Mouse (Mus musculus) spleen, postnatal 36 days (tissue): Measurements from ENCODE around the gene Gcm2.

Experiments used
- DNase-seq, 2 experiments: peaks; one replicate each; pipeline ENCODE4 v3.0.0; 2022; ENCODE audit warnings: low spot score in 2 of 2, mixed read lengths in 1 of 2

The Gcm2 gene

DNA sequence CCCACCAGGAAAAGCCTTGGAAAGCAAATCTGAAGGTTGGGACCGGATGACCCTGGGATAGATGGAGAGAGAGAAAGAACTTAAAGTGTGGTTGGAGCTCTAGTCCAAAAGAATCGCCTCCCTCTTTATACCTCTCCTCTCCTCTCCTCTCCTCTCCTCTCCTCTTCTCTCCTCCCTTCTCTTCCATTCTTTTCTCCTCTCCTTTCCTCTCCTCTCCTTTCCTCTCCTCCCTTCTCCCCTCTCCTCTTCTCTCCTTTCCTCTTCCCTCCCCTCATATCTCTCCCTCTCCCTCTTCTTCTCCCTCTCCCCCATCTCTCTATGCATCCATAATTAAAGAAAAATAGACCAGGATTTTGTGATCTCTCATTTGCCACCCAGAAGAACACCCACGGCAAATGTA, at the start of gene Gcm2:
Gene Gcm2 (minus strand): TSS at position 101 of the 400 bp plus-strand sequence.
- no peak for DNase-seq

DNA sequence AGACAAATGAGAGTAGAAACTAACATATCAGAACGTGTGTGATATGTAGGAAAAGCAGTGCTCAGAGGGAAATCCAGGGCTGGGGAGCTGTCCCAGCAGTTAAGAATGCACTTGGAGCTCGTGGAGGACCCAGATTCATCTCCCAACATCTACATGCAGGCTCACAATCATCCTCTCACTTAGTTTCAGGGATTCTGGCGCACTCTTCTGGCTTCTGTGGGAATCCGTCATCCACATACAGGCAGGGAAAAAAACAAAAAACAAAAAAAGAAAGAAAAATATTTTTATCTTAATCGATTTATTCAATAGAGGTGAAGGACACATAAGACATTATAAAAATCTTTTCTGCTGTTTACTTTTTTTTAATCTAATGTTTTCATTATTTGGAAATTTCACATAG, 47.6 kb upstream of the Gcm2 start:
- no peak for DNase-seq

DNA sequence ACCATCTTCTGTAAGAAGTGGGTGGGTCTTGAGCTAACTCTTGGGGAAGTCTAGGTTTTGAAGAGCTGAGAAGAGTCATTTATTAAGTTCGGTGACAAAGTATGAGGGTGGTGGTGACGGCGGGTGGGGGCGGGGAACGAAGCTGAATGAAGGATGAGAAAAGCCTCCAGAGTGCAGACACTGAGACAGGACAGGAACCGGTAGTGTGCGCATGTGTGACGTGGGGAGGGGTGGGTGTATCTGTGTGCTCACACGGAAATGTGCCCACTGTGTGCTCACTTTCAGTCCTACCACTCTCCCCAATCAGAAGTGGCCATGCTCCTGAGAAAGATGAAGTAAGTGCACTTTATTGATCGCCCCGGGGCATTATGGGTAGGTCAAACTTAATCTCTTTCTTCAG, 42.3 kb upstream of the Gcm2 start:
- DNase-seq, result no peak

DNA sequence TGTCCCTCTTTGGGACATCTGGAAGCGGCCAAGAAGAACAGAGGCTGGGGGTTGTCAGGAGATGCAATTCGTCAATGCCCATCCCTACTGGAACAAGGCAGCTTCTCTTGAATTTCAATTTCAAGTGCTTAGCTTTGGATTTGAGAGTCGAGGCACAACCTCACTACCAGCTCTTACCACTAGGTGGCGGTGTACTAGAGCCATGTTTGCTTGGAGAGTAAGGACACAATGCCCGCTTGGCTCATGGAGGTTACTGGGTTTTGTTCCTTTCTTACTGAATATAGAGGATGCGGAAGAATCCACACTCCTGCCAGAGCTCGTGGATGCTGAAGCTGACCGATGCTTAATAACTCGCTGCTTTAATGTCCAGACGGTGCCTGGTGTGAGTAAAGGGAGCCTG, 35.4 kb upstream of the Gcm2 start:
- peak in 1 of 2 experiments; percentile 9 for DNase-seq

DNA sequence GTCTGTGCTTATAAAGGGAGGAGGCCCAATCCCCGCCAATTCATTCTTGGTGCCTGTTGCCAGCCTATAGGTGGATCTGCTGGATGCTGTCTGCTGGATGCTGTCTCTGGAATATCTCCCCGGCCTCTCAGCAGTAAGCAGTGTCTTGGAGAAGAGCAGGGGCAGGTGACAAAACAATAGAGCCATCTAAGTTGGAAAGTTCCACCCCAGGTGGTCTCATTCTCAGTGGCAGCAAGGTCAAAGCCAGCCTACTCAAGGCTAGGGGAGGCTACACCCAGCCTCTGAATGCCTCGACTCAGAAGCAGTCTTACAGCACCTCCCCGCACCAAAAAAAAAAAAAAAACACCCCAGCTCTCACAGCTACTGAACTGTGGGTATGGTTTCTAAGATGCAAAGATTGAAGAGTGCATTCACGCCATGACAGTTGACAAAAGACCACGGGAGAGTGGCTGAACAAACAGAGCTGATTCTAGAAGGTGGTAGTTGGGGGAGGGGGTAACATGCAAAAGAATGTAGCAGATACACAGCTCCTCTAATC, 34.7 kb upstream of the Gcm2 start:
- DNase-seq, result no peak

DNA sequence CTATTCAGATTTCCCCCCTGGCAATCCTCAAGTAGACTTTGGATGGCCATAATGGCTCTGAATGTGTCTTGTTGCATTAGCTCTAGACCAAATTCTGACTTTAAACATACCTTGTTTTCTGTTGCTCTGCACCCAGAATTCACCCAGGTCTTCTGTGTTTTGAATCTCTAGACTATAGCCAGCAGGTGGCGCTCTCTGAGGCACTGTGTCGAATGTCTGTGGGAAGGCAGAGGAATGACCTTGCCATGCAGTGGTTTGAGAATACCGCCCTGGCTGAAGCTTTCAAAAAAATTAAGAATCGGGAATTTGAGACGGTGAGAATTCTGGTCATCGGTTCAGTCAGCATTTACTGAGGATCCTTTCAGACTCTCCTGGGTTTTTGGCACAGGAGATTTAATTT, 24.1 kb upstream of the Gcm2 start:
- peak; percentile 4 to 20 for DNase-seq

DNA sequence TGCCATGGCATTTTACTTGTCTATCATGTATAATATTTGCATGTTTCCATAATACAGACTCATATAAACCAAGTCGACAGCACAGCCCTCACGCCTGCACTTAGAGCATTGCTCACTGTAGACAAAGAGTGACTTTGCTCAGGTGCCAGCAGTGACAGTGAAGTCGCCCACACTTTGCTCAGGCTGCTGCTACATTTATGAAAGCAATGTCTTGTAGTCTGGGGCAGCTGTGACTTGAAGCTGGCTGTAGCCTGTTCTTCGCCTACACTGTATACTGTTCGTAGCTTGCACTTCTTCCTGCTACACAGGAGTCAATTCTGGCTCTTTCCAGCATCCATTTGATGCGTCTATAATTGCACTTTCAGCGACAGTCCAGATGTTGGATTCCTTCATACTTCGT, 18.2 kb upstream of the Gcm2 start:
- no peak for DNase-seq

DNA sequence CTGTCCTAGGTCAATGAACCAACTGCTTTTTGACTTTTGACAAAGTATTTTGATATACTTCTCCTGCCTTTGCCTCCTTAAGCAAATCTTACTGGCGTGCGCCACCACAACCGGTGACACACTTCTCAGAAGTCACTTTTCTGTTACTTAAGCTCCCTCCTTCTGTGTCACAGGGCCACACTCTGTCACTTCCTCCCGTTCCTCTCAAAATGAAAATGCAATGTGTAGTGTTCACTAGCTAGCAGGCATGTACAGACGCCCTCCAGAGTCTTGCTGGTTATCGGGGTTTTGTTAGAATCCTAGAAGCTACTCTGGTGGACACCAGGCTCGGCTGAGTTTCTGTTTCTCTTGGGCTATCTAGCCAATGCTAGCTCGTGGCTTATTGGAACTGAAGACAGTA, 17.5 kb upstream of the Gcm2 start:
- DNase-seq, result no peak

DNA sequence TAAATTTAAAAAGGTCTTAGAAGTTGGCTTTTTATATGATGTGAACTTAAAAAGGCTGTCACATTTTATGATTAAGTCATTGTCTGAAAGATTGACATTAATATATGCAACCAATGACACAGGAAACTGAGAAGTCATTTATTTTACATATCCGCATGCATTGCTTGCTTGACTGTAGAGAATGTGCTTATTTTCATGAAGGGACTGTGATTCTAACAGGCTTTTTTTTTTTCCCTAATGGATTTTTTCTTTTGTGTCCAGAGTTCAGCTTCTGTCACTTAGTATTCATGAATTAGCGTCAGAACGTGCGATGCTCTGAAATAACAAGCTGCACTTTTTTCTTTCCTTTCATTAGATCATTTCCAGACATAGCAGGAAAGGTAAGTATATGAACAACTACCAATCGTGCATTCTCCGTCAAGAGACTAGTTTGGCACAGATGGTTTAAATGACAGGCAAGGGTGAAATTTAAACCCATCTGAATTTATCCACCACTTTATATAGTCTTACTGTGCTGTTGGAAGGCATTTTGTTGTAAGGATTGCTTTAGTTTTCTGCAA, 12.9 kb upstream of the Gcm2 start:
- DNase-seq, result no peak

DNA sequence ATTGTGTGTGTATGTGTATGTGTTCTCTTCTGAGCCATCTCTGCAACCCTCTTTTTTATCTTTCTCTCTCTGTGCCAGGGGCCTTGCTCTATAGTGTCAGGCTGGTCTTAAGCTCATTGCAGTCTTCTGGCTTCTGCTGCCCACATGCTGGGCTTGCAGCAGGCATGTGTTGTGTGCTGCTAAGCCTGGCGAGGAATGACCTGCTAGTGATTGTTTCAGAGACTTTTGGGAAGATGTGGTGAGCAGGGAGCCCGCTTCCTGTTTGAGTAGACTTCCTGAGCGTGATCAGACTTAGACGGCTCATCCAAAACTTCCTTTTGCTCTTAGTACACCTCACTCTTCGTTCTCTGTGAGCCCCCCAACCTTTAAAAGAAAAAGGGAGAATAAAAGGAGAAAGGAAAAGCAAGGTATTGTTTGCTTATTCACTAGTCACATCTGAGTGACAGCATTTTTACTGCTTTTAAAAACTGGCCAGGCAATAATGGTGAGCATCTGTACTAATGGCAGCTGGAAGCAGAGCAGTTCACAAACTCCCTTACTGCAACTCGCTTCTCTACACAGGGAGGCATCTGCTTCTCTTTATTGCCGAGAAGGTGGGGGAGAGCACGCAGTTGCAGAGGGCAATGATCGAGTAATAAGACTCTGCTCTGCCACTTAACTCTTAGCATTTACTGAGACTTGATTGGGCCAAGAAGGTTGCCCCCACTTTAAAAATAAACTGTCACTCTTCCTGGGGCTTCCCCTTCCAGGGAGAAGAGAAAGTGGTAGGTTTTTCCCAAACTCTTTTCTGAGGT, 8.5 kb upstream of the Gcm2 start:
- DNase-seq, result no peak

DNA sequence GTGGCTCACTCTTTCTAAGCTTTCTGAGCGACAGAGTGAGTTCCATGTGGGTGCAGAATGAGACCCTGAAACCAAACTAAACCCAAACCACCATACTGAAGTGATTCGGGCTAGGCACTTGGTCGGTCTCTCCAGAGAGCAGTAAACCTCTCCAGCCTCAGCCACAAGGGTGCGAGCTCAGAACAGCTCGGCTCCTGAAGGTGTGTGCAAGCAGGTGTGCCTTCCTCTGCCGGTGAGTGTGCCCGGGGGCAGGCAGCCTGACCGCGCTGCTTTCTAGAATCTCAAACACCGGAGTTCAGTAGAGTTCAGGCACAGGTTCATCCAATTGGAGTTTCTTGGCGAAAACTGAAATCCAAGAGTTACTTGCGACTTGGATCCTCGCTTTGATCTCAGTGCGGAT, 3.1 kb upstream of the Gcm2 start, which contains the start of gene Sycp2l:
Gene Sycp2l (plus strand): TSS at position 368 of the 400 bp plus-strand sequence.
- no peak for DNase-seq

DNA sequence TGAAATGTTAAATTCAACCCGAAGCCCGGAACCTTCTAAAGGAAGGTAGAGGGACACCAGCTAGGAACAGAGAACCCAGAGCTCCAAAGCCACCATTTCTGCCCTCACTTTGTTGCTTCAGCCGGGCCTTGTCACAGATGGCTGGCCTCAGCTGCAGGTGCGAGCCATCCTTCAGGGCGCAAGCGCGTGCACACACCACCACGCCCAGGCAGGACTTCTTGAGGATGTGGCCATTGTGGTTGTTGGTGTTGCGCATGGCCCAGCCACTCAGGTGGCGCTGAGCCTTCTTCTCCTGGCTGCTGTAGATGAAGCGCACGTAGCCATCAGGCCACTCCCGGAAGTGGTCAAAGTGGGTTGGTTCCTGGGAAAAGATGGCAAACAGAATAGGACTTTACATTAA, 5.3 kb downstream of the Gcm2 start:
- DNase-seq, result peak in 1 of 2 experiments; percentile 6

DNA sequence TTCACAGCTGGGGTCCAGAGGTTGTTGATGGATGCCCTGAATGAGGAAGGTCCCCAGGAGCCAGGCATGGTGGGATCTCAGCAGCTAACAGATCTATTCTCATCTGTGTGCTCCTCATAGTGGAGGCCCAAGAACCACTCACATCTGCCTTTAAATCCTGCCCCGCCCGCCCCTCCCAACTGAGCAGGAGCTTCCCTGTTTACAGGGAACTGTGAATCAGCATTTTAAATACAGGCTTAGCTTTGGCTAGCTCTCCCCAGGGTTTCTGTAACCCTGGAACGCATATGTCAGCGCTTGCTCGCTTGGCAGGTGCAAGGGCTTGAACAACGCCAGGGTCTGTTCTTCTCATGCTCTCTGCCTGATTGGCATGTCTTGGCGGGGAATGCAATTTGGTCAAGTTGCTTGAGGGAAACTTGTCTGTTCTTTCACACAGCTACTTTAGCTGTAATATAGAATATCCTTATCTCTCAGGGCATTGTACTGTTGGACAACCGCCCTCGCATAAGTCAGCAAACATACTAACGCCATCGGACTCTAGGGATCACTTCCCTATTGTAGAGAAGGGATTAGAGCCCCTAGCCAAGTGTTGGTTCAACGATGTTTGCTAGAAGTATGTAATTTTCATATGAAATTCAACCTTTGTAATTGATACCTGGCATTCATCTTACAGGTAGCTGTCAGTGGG, 6.9 kb downstream of the Gcm2 start:
- no peak for DNase-seq

DNA sequence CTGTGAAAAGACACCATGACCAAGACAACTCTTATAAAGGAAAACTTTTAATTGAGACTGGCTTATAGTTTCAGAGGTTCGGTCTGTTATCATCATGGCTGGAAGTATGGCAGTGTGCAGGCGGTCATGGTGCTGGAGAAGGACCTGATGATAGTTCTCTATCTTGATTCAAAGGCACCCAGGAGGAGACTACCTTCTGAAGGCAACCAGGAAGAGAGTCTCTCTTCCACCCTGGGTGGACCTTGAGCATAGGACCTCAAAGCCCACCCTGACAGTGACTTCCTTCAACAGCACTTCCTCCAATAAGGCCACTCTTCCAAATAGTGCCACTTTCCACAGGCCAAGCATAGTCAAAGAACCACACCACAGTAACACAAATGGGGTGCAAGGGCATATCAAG, 10.8 kb downstream of the Gcm2 start:
- no peak for DNase-seq

DNA sequence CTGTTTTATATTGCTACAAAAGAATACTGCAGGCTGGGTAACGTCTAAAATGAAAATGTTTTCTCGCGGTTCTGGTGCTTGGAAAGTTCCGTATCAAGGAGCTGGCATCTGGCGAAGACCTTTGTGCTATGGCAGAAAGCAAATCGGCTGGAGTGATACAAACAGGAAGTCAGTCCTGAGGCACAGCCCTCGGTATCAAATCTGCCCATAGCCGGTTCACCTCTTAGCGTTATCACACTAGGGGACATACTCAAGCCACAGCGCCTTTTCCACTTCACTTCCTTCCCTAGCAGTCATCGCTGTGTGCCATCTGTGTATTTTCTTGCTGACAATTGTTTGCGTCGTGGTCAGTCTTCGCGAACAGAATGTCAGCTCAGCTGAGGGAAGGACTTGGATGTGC, 12.5 kb downstream of the Gcm2 start:
- DNase-seq, result no peak

DNA sequence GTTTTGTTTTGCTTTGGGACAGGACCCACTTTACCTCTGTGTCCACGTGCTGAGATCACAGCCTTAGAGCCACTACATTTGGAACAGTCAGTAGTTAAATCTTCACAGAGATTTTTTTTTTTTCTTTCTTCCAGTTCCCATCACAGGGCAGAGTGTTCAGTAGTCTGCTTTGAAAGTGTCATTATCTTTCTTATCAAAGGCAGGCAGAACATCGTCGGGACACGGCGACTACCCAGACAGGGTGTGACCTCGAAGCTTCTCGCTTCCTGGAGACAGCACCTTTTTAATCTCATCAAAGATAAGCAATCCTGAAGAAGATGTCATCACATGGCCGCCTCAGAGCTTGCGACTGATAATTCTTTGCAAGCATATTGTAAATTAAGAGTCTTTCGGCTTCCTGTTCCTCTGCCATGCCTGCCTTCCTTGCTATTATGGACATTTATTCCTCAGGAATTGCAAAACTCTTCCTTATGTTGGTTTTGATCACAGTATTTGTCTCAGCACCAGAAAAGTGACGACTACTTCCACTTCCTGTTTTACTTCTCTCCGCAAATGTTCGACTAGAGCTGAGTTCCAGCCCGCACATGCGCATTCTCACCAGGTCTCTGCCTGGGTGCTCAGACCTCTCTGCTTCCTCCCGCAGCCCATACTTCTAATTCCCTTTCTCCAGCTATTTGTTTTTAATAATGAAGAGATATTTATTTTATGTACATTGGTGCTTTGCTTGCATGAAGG, 13.3 kb downstream of the Gcm2 start:
- DNase-seq, result peak; percentile 73 to 76

DNA sequence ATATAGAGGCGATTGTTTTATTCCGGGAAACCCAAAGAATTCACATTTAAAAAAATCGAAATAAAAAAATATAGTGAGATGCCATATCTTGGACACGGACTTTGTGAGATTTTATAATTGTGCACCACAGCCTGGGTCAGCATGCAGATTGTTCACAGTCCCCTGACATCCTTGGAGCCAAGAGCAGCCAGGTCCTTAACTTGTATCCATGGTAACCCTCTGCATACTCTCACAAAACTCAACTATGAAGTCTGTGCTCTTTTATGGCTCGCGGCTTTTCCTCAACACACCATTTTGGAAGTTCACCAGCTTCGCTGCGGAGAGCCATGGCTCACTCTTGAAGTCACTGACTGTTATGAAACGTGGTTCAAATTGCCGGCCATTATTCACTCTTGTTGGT, 16.7 kb downstream of the Gcm2 start:
- no peak for DNase-seq

DNA sequence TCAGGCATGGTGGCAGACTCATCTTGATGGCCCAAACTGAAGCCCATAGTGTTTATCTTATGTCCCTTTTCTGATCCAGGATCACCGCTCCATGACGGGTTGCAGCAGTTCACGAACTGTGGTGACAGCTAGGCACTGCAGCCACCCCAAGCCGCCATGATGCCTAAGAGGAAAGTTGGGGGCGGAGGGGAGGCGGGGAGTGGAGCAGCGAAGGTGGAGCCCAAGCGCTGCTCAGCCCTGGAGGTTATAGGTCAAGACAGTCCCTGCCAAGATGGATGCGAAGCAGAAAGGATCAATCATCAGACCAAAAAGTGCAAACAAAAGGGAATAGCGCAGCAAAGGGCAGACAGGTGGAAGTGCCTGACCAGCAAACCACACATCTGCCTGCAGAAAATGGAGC, 19.6 kb downstream of the Gcm2 start:
- no peak for DNase-seq

DNA sequence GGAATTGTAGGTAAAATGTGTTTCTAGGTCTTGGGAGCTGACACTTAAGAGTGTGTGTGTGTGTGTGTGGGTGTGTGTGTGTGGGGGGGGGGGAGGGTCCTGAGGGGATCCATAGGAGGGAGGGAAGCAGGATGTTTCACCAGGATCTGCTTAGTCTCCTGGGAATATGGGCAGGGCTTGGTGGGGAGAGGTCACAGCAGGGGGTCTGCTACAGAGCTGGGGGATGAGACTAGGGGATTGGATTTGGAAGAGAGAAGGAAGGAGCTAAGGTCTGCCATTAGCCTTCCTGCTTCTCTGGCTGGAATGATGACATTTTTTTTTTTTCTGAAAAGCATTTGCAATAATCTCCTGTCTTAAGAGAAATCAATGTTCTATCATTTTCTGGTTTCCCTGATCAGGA, 22.1 kb downstream of the Gcm2 start:
- DNase-seq, result no peak

DNA sequence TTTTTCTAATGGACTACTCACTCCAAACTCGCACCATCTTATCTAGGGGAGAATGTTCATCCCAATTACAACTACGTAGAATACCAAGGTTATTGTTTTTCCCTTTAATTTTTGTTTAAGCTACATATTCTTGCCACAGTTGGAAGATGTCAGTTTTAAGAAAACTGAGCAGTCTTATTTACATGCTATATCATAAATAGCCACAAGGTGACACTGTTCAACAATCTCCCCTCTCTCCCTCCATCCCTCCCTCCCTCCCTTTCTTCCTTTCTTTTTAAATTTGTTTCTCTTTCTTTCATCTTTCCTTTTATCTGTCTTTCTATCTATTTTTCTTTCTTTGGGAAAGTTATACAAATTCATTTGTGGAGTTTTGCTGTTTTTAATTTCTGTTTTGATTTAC, 25.7 kb downstream of the Gcm2 start:
- DNase-seq, result no peak

DNA sequence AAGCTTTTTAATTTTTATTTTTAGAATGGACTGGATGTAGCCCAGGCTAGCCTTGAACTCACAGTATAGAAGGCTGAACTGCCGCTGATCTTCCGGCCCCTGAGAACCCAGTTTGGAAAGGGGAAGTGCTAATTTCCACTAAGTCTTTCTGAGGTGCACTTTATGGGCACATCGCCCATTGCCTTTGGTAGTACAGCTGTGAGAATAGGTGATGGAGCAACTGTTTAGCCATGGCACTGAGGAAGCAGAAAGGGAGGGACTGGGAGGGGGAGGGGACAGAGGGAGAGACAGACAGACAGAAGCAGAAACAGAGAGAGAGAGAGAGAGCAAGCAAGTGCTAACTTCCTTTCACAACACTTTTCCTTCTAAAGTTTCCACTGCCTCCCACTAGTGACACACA, 26.3 kb downstream of the Gcm2 start:
- DNase-seq, result no peak

DNA sequence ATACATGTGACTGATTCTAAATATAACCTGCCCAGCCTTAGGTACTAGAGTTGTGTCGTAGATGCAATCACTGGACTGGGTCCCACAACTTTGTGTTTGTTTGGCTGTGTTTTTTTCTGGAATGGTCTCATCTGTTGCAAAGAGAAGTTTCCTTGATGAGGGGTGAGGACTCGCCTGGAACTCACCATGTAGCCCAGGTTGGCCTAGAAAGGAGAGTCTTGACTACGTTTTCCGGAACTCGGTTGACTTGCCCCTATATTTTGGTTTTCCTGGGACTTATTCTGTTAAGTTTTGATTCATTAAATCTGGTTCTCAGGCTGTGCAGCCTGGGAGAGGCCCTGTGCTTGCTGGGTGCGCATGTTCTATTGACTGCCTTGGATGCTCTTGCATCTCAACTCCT, 30.1 kb downstream of the Gcm2 start:
- no peak for DNase-seq
